Mouse (Mus musculus) heart, embryonic 12.5 days (tissue): ENCODE measurements around the gene Prx. TPM values are rescaled to one million over a fixed set of nuclear protein-coding genes. Genes with fewer than 3 reads are reported as not detected.
A peak's percentile ranks its signal among the peaks of the same experiment; 100 is the strongest.
"Not testable (repeated sequence)": the region's sequence is repeated elsewhere in the genome, so short reads cannot be mapped to it uniquely, and the experiment has no call there.

Source experiments
- ATAC-seq: fragments of 200-750 bp; cut with Nextera tagmentation; 2 replicates; pipeline ENCODE4 v1.8.0; 2017; ENCODE audit warnings: moderate TSS enrichment, moderate library complexity; ENCODE audit not compliant: insufficient number of reproducible peaks, low FRiP score
- H3K27ac ChIP-seq: fragments of 300-500 bp; sonication (generic); 2 replicates; pipeline ENCODE4 v1.5.1; 2016; ENCODE audit warnings: mild to moderate bottlenecking, moderate library complexity; ENCODE audit not compliant: poor library complexity, severe bottlenecking
- H3K27me3 ChIP-seq: fragments of 300-500 bp; sonication (generic); replicated peaks from 2 replicates; pipeline ENCODE4 v1.6.1; 2016; ENCODE audit warnings: mild to moderate bottlenecking, moderate library complexity
- H3K36me3 ChIP-seq: fragments of 300-500 bp; sonication (generic); 2 replicates; pipeline ENCODE4 v1.6.1; 2016; ENCODE audit warnings: mild to moderate bottlenecking, moderate library complexity
- H3K4me1 ChIP-seq: fragments of 300-500 bp; sonication (generic); replicated peaks from 2 replicates; pipeline ENCODE4 v1.6.1; 2016; ENCODE audit warnings: mild to moderate bottlenecking
- H3K4me2 ChIP-seq: fragments of 300-500 bp; sonication (generic); 2 replicates; pipeline ENCODE4 v1.6.1; 2016; ENCODE audit warnings: mild to moderate bottlenecking, moderate library complexity
- H3K4me3 ChIP-seq: fragments of 300-500 bp; sonication (generic); 2 replicates; pipeline ENCODE4 v1.5.1; 2016; ENCODE audit warnings: mild to moderate bottlenecking
- H3K9ac ChIP-seq: fragments of 300-500 bp; sonication (generic); 2 replicates; pipeline ENCODE4 v1.6.1; 2016; ENCODE audit warnings: mild to moderate bottlenecking, moderate library complexity
- H3K9me3 ChIP-seq: fragments of 300-500 bp; sonication (generic); replicated peaks from 2 replicates; pipeline ENCODE4 v1.6.1; 2016; ENCODE audit warnings: mild to moderate bottlenecking, moderate library complexity
- WGBS: fragments of 180-500 bp; shearing (Covaris S2); methylation state at CpG from one replicate; pipeline ENCODE4 v1.1.7; 2016; 5-methylcytosine and 5-hydroxymethylcytosine counted together
- polyA plus RNA-seq: library from polyadenylated mRNA; unstranded; fragments of >200 nt; fragmentation: Nextera tagmentation; extraction: Ambion mirVana; gene quantifications from 2 replicates; pipeline ENCODE4 v1.2.1, GENCODE M21; 2016

The Prx gene
- polyA plus RNA-seq, 1 experiment from 2014 or later, result 3.5 TPM

DNA sequence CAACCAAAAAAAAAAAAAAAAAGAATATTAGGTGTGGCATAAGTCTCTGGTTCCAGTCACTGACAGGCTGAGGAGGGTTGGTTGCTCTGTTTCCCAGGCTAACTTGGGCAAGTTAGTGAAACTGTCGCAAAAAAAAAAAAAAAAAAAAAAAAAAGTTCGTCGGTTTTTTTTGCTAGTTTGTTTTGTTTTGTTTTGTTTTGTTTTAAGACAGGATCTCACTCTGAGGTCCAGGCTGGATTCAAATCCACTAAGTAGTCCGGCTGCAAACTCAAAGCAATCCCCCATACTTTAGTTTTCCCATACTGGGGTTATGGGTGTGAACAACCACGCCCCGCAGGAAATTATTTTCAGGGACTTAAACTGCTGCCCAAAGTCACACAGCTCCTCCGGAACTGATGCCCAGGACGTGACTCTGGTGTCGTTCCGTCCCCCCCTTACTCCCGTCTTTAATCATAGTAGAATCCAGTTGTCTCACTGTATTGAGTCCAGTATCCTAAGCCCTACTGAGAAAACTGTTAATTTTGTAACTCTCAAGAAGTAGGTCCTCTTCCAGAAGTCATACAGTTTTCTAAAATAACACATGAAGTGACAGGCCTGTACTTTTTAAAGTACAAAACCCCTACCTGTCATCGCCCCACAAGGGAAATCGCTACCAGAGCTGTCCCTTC lies 12.9 kb upstream of the Prx start:
- peak overlapping the region; percentile 98 for H3K27ac ChIP-seq
- H3K4me2 ChIP-seq, result peak overlapping the region; percentile 75
- WGBS, result 2% methylated on average over 13 of the region's 13 CpGs
- no peaks in the 10 kb centered on the region for H3K9me3 ChIP-seq
- H3K9ac ChIP-seq, result peak overlapping the region; percentile 53; the same call in 1 of the 2 replicates
- peak overlapping the region; percentile 75 for H3K4me3 ChIP-seq
- peaks cover 20% of the 10 kb centered on the region for H3K36me3 ChIP-seq
- ATAC-seq, result no peak
- H3K4me1 ChIP-seq, result peaks cover 39% of the 10 kb centered on the region
- no peaks in the 10 kb centered on the region for H3K27me3 ChIP-seq

DNA sequence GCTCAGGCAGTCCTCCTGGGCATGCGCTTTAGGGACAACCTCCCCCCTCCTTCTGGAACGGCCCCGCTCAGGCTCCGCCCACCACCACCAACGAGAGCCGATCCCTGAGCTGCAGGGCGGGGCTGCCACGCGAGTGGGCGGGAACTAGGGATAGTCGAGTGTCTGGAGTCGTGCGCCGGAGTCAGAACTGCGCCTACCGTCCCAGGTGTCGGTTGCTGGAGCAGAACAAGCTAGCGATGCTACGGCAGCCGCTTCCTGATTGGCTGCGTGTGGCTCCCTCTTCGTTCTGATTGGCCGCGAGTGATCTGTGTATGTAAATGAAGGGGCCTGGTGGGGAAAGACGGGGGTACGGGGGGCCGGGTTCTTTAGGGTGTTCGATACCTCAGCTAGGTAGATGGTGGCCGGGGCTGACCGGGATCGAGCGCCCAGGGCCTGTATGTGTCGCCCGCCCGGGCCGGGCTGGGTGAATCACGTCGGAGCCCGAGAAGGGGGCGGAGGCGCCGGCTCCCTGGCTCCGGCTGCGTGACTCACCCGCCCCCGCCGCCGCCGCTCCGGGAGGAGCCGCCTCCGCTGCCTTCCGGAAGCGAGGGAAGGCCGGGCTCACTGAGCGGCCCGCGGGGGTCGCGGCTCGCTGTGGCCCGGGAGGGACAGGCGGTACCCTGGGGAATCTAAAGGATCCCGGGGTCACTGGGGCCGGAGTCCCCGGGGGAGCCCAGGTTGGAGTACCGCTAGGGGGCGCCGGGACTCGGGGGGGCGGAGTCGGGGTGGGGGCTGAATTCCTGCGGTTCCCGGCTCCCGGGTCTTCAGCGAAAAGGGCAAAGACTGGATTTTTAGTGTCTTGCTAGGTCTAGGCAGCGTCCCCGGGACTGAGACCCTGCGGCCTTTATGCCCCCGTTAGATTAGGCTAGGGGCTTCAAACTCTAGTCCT lies 12.1 kb upstream of the Prx start, which contains the start of gene Sertad1:
Sertad1 (plus strand) TSS at position 141 of the 928 bp plus-strand sequence.
- Histone ChIP-seq H3K27me3 (no peaks in the 10 kb centered on the region), H3K4me1 (peaks cover 40% of the 10 kb centered on the region), H3K4me3 (peak within 1 kb of the TSS; percentile 75), H3K4me2 (peak within 1 kb of the TSS; percentile 75), H3K36me3 (peaks cover 20% of the 10 kb centered on the region), H3K9me3 (no peaks in the 10 kb centered on the region), H3K27ac (peak within 1 kb of the TSS; percentile 98), H3K9ac (peak within 1 kb of the TSS; percentile 88)
- peak; percentile 89 for ATAC-seq
- under 1% methylated on average over 58 of the region's 80 CpGs for WGBS

DNA sequence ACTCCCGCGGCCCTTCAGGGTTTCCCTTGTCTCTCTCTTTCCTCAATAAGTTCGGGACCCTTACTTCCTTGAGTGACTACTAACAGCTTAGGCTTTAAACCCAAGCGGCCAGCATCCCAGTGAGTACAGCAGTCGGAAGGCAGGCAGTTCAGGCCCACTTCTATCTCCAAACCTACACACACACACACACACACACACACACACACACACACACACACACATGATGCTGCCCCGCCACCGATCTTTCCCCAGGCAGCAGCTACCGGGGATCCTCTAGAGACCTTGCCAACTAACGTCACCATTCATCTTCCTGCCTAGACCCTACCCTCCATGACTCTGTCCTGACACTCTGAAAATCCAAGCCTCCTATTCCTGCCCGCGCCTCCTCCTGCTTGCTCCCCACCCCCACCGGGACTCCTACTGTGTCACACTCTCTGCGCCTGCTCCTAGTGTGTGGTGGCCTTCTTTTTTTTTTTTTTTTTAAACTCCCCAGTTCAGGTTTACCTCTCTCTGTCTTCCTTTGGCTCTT lies 11.3 kb upstream of the Prx start:
- peaks cover 41% of the 10 kb centered on the region for H3K4me1 ChIP-seq
- H3K36me3 ChIP-seq, result peaks cover 20% of the 10 kb centered on the region
- H3K27me3 ChIP-seq, result no peaks in the 10 kb centered on the region
- H3K4me2 ChIP-seq, result peak overlapping the region; percentile 75
- WGBS, result under 1% methylated on average over 13 of the region's 13 CpGs
- H3K27ac ChIP-seq, result peak overlapping the region; percentile 98
- H3K9me3 ChIP-seq, result no peaks in the 10 kb centered on the region
- no peak for ATAC-seq
- H3K9ac ChIP-seq, result peak overlapping the region; percentile 88
- peak overlapping the region; percentile 75 for H3K4me3 ChIP-seq

DNA sequence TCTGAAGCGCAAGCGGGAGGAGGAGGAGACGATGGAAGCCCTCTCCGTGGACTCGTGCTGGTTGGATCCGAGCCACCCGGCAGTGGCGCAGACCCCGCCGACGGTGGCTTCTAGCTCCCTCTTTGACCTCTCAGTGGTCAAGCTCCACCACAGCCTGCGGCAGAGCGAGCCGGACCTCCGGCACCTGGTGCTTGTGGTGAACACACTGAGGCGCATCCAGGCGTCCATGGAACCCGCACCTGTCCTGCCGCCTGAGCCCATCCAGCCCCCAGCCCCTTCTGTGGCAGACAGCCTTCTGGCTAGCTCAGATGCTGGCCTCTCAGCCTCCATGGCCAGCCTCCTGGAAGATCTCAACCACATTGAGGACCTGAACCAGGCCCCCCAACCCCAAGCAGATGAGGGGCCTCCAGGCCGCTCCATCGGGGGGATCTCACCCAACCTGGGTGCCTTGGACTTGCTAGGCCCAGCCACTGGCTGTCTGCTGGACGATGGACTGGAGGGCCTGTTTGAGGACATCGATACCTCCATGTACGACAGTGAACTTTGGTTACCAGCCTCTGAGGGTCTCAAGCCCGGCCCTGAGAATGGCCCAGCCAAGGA lies 9.8 kb upstream of the Prx start:
- WGBS, result 90% methylated on average over 25 of the region's 25 CpGs
- Histone ChIP-seq H3K4me2 (peak overlapping the region; percentile 75), H3K27ac (peak overlapping the region; percentile 97), H3K9me3 (no peaks in the 10 kb centered on the region), H3K4me1 (peaks cover 41% of the 10 kb centered on the region), H3K27me3 (no peaks in the 10 kb centered on the region), H3K9ac (peak overlapping the region; percentile 71), H3K4me3 (no peak overlapping the region), H3K36me3 (peaks cover 20% of the 10 kb centered on the region)
- no peak for ATAC-seq

DNA sequence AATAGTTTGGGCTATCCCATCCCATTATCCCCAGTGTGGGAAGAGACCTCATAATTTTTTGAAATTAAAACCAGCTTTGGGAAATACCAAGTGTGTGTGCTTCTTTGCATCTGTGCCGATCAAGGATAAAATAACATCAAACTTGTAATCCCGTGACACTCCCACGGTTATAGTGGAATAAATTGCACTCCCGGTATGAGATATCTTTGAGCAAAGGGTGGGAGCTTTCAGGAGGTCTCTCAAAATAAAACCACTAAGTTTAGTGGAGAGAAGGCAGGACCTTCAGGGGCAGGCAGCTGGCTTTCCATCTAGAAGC lies 8.9 kb upstream of the Prx start:
- Histone ChIP-seq H3K36me3 (peaks cover 20% of the 10 kb centered on the region), H3K27ac (peak overlapping the region; percentile 97), H3K4me2 (peak overlapping the region; percentile 75), H3K4me1 (peaks cover 41% of the 10 kb centered on the region), H3K9me3 (no peaks in the 10 kb centered on the region), H3K4me3 (peak overlapping the region; percentile 42), H3K27me3 (no peaks in the 10 kb centered on the region), H3K9ac (peak overlapping the region; percentile 71)
- ATAC-seq, result no peak
- 25% methylated on average over 4 of the region's 4 CpGs for WGBS

DNA sequence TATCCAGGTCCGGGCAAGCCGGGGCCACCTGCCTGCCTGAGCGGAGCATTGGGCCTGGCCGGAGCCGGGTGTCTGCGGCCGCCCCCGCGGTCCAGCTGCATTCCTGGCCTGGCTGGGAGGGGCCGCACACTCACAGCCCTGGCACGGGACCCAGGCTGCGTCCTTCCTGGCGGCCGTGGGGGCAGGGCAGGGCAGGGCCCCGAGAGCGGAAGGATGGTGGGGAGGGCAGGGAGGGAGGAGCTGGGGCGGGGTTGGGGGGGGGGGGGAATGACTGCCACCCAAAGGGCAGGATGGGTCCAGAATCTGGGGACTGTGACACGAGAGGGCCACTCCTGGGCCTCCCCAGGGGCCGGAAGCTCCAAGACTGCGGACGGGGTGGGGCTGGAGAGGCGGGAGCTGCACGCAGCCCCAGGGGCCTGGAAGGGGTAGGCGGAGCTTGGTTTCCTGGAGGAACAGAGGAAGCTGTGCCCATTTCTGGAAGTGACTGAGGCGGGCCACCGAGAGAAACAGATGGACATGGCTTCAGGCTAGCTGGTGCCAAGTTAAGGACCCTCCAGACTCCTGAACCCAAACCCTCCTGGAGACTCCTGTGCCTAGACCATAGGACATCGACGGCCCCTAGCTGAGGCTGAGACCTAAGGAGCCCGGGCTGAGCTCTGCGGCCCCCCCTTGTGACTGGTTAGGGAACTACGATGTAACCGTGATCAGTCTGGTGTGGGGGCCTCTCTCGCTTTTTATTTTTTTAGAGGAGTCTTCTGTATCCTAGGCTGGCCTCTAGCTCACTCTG lies 8.4 kb upstream of the Prx start:
- peaks cover 41% of the 10 kb centered on the region for H3K4me1 ChIP-seq
- 2% methylated on average over 29 of the region's 33 CpGs for WGBS
- ATAC-seq, result peak; percentile 89

DNA sequence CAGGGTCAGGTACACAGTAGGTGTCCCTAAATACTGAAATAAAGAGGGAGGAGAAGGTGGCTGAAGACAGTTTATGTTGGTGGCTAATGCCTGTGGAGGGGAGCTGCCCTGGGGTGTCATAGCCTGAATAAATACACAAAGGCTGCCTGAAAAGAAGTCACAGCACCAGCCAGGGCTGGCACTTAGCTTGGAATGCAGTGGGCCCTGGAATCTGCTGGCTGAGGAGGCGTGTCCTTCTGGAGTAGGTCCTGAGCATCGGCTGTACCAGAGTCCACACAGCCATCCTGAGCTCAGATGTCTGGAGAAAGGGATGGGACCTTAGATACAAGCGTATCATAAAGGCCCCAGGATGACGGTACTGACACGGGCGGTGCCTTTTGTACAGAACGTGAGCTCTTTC lies 7.3 kb upstream of the Prx start:
- H3K4me2 ChIP-seq, result peak overlapping the region; percentile 22

More for the DNA sequence above, 8.4 kb upstream of the Prx start:
- Histone ChIP-seq H3K9ac (peak overlapping the region; percentile 71), H3K27me3 (no peaks in the 10 kb centered on the region), H3K4me3 (peak overlapping the region; percentile 42), H3K27ac (peak overlapping the region; percentile 97), H3K4me2 (peak overlapping the region; percentile 75), H3K9me3 (no peaks in the 10 kb centered on the region), H3K36me3 (peaks cover 20% of the 10 kb centered on the region)

DNA sequence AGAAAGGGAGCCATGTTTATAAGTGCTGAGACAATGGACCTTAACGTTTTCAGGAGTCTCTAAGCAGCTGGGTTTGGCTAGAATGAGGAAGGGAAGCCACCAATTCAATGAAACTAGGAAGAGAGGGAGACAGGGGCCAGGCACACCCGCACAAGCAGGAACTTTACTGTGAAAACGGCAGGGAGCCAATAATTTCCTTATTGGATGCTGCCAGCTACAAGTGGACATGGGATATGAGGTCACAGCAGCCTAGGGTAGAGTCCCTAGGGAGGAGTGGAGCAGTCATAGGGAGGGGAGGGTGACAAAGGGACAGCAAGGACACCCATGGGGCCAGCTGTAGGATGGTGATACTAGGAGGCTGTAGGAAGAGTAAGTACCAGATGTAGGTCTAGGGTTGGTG lies 6.1 kb upstream of the Prx start:
- Histone ChIP-seq H3K4me1 (peaks cover 49% of the 10 kb centered on the region), H3K9ac (no peak overlapping the region), H3K4me3 (no peak overlapping the region), H3K9me3 (no peaks in the 10 kb centered on the region), H3K36me3 (peaks cover 20% of the 10 kb centered on the region), H3K4me2 (no peak overlapping the region), H3K27ac (no peak overlapping the region), H3K27me3 (no peaks in the 10 kb centered on the region)
- no peak for ATAC-seq
- 68% methylated on average over 3 of the region's 3 CpGs for WGBS

More for the DNA sequence above, 7.3 kb upstream of the Prx start:
- ATAC-seq, result no peak
- Histone ChIP-seq H3K36me3 (peaks cover 20% of the 10 kb centered on the region), H3K27ac (peak overlapping the region; percentile 97), H3K9me3 (no peaks in the 10 kb centered on the region), H3K4me1 (peaks cover 43% of the 10 kb centered on the region), H3K27me3 (no peaks in the 10 kb centered on the region), H3K4me3 (no peak overlapping the region), H3K9ac (0 out of 2 replicates have a peak overlapping the region, but pooled peaks have one; percentile 35)
- WGBS, result 49% methylated on average over 7 of the region's 7 CpGs

DNA sequence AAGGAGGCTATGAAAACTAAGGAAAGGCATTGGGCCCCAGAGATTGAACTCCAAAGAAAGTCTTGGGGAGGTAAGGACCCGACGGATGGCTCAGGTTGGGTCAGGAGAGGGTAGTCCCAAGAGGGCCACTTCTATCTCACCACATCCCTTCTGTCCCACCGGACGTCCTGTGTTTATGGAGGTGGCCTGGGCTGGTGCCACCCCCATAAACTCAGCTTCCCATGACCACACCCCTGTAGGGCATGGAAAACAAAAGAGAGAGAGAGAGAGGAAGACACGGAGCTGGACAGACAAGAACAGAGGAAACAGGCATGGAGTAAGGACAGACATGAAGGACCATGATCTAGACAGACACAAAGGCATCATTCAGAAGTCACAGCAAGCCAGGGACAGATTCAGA lies 5.7 kb upstream of the Prx start:
- Histone ChIP-seq H3K9me3 (no peaks in the 10 kb centered on the region), H3K4me1 (peaks cover 45% of the 10 kb centered on the region), H3K9ac (no peak overlapping the region), H3K36me3 (peaks cover 18% of the 10 kb centered on the region), H3K27ac (no peak overlapping the region), H3K4me3 (no peak overlapping the region), H3K4me2 (no peak overlapping the region), H3K27me3 (no peaks in the 10 kb centered on the region)
- no peak for ATAC-seq
- WGBS, result 79% methylated on average over 5 of the region's 5 CpGs

DNA sequence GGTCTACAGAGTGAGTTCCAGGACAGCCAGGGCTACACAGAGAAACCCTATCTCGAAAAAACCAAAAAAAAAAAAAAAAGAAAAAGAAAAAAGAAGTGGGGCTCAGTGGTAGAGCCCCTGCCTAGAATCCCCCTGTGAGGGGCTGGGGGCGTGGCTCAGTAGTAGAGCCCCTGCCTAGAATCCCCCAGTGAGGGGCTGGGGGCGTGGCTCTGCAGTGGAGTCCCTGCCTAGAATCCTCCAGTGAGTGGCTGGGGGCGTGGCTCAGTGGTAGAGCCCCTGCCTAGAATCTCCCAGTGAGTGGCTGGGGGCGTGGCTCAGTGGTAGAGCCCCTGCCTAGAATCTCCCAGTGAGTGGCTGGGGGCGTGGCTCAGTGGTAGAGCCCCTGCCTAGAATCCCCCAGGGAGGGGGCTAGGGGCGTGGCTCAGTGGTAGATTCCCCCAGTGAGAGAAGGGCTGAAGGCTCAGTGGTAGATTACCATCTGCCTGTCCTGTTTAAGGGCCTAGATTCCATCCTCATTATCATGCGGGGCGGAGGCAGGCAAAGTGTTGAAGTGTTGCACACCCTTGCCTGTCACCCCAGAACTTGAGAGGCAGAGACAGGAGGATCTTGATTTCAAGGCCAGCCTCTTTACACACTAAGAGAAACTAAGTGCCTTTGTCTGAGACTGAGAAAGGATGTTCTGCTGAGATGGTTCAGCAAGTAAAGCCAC lies 4.3 kb upstream of the Prx start:
- not testable (repeated sequence) for H3K4me2 ChIP-seq, H3K27ac ChIP-seq, H3K9me3 ChIP-seq, ATAC-seq, H3K36me3 ChIP-seq, H3K27me3 ChIP-seq, H3K4me3 ChIP-seq, H3K9ac ChIP-seq
- peaks cover 31% of the 10 kb centered on the region for H3K4me1 ChIP-seq
- WGBS, result 88% methylated on average over 9 of the region's 9 CpGs
